Mouse (Mus musculus): Measurements from ENCODE around the gene Tatdn3.
A peak's percentile ranks its signal among the peaks of the same experiment; 100 is the strongest.
"Not testable (repeated sequence)": the region's sequence is repeated elsewhere in the genome, so short reads cannot be mapped to it uniquely, and the experiment has no call there.

Tatdn3 gene

GRCm38 (mm10) chr1:191035649-191036048 is 27.1 kb downstream of the Tatdn3 start:
- no peak for DNase-seq (ENCODE audit: low read depth, low spot score)

- DNase-seq (ENCODE audit: low read depth, low spot score), result not testable (repeated sequence)
These were observed 31.8 kb downstream of the Tatdn3 start for GRCm38 (mm10) chr1:191030922-191031425.

- DNase-seq (ENCODE audit: low read depth, low spot score), result no peak
These were observed 32.5 kb downstream of the Tatdn3 start for GRCm38 (mm10) chr1:191030182-191030581.

DNA sequence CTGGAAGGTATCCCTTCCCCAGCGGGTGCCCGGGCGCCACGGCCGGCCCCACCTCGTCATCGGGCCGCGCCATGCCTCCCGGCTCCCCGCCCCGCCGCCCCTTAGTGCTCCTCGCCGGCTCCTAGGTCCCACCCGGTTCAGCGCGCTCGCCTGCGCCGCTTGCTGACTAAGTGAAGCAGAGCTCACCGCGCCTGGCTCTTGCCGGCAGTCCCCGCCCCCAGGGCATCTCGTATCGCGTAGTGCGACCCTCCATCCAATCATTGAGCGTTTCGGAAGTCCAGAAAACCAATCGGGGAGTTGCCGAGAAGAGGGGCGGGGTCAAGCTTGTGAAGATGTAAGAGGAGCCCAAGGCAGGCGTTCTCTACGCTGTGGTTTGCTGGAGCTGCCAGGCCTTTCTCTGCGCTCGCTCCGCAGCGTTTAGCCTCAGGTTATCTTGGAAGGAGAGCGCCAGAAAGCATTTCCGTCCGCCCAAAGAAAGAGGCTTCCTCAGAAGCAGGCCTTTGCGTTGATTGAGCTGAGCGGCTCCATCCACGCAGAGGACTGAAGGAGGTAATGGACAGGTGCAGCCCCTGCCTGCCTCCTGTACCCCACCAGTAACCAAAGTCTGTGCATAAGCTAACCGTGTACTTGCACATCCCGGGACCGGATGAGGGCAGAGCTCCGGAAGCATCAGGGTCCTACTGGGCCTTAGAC is 36.6 kb downstream of the Tatdn3 start, which contains the start of gene Flvcr1:
Gene Flvcr1, minus strand, starts transcription at position 138 of the 693 bp plus-strand sequence.
- peak; percentile 99 for DNase-seq (ENCODE audit: low read depth, low spot score)

GRCm38 (mm10) chr1:191025016-191026012 is 37.4 kb downstream of the Tatdn3 start:
- DNase-seq (ENCODE audit: low read depth, low spot score), result peak; percentile 45

DNA sequence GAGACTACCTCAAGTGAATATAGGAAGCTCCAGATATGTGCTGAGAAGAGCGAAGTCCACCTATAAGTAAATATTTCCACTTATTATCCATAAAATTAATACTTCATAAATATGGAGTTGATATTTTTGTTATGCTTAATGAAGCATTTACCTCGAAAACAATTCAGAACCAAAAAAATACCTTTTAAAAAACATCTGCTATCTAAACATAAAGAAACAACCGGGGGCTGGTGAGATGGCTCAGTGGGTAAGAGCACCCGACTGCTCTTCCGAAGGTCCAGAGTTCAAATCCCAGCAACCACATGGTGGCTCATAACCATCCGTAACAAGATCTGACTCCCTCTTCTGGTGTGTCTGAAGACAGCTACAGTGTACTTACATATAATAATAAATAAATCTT is 38.9 kb downstream of the Tatdn3 start:
- DNase-seq (ENCODE audit: low read depth, low spot score), result not testable (repeated sequence)

DNA sequence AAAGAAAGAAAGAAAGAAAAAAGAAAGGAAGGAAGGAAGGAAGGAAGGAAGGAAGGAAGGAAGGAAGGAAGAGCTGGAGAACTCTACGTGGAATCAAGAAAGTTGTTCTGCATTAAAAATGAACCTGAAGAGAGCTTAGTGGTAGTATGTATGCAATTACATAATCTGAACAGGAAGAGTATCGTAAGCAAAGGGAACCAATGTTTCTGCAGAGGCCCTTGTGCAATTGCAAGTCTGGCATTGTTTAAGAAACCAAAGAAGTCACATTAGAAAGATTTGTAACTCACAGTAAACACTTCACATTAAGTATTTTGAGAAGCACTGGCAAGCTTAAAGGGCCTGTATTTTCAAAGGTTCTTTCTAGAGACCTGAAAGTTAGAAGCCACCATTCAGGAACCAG is 39.6 kb downstream of the Tatdn3 start:
- no peak for DNase-seq (ENCODE audit: low read depth, low spot score)

- no peak for DNase-seq (ENCODE audit: low read depth, low spot score)
These were observed 41.7 kb downstream of the Tatdn3 start for GRCm38 (mm10) chr1:191021016-191021415.

GRCm38 (mm10) chr1:191020217-191020924 is 42.4 kb downstream of the Tatdn3 start:
- DNase-seq (ENCODE audit: low read depth, low spot score), result no peak

DNA sequence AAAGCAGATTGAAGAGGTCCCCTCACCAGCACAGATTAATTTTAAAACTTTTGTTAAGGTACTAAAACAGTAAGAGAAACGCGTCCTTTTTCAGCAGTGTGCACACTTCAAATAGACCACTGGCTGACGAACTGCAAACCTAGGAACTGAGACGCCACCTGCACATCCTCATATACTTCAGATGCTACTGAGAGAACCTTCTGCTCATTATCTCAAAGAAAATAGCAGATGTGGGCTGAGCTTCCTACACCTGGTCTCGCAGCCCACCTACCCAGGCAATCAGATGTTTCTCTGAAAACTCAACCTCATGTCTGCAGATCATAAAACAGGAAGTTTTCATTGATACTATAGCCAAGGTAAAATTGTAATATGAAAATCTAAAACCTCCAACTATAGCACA is 42.9 kb downstream of the Tatdn3 start:
- no peak for DNase-seq (ENCODE audit: low read depth, low spot score)

DNA sequence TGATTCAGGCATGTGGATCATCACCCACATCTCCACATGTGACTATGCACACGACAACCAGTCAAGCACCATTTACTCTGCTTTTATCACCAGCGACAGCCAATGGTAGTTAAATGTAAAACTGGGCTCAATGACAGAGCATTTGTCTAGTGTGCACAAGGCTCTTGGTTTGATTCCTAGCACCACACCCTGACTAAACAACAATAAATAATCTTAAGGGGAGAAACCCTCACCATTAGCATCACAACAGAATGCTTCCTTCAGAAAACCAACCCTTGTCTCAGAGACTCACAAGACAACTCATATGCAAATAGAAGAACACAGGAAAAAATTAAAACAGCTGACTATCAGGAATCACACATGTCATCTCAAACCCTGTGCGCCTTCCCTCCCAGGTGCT is 48.5 kb downstream of the Tatdn3 start:
- no peak for DNase-seq (ENCODE audit: low read depth, low spot score)

DNA sequence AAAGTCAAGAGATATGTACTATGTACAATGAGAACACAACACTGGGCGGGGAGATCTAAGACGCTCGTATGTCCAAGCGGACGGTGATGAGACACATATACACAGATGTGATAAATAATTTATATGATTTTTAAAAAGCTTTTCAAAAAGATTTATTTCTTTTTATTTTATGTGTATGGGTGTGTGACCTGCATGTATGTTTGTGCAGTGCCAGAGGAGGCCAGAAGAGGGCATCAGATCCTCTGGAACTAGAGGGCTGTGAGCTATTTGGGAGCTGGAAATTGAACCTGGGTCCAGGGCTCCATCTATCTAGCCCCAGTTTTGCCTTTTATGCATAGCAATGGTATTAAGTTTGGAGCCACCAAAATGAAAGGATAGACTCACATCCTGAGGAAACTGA is 54.0 kb downstream of the Tatdn3 start:
- DNase-seq (ENCODE audit: low read depth, low spot score), result no peak

DNA sequence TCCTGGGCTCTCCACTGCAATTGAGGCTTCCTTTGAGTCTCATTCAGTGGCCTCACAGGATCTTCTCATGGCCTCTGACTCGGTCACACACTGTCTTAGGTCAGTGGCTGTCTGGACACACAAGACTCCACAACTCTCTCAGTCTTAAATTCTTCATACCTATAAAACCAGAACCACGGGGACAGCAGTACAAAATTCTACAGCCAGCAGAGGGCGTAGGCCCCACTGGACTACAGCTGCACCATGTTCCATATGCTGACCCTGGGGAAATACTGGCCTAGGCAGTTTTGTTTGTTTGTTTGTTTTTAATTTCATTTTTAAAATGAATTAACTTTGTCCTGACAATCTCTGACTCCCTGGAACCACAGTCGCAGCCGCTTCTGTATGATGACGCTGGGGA is 60.5 kb downstream of the Tatdn3 start:
- no peak for DNase-seq (ENCODE audit: low read depth, low spot score)

- DNase-seq (ENCODE audit: low read depth, low spot score), result no peak
These were observed 62.0 kb downstream of the Tatdn3 start for GRCm38 (mm10) chr1:191000686-191001085.

DNA sequence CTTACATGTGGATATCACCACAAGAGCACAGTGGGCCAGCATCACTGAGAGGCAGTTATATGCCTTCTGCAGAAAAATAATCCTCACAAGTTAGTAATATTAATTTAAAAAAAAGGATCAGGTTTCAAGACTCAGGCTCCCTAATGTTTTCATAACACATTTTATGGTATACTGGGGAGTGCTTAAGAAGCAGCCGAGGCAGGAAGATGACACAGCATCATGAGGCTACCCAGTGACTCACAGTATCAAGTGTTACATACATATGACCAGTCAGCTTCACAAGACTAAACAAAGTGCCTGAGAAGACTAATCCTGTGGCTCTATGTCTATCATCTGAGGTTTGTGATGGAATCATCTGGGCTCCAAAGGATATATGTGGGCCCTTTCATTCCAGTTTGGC is 64.7 kb downstream of the Tatdn3 start:
- no peak for DNase-seq (ENCODE audit: low read depth, low spot score)

DNA sequence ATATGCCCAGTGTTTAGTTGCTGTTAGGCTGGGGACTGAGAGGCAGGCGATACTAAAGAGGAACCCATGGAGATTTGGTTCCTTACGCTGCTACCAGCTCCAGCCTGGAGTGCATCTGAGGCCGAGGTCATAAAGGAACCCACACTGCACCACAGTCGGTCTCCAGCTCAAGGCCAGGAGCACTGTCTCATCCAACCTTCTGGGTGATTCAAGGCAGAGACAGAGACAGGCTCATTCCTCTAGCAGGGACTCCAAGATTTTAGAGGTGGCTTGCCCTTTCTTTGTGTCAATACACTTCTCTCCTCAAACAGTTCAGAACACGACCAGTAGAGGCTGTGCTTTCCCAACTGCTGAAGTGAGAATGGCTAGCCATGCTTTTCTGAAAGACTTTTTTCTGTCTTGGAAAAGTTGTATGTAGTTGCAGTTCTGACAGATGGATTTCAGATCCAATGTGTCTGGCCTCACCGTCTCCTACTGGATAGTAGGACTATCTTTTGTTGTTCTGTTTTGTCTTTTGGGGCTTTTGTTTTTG is 66.3 kb downstream of the Tatdn3 start:
- no peak for DNase-seq (ENCODE audit: low read depth, low spot score)
